Mouse (Mus musculus): ENCODE results near the gene Ovca2. TPM values are rescaled to one million over a fixed set of nuclear protein-coding genes. Genes with fewer than 3 reads are reported as not detected.
A peak's percentile ranks its signal among the peaks of the same experiment; 100 is the strongest.

Gene Ovca2
- polyA plus RNA-seq, 1 experiment from 2014 or later, result 23.9 TPM

GRCm38 (mm10) chr11:75212031-75212667, 33.5 kb upstream of the Ovca2 start:
- Histone ChIP-seq H3K4me2 (ENCODE audit: low read depth, low read length) (no peak overlapping the region), H3K27ac (ENCODE audit: low read length) (peak overlapping the region; percentile 43), H3K36me3 (ENCODE audit: control insufficient read depth, insufficient read depth, low read length) (no peaks in the 10 kb centered on the region), H3K9ac (ENCODE audit: low read depth, low read length) (no peak overlapping the region), H3K27me3 (replicated peaks; ENCODE audit: control insufficient read depth, insufficient read depth, low read length) (no peaks in the 10 kb centered on the region), H3K4me1 (ENCODE audit: control insufficient read depth, insufficient read depth, low read length) (peaks cover 20% of the 10 kb centered on the region), H3K4me3 (ENCODE audit: low read length) (no peak overlapping the region), H3K9me3 (ENCODE audit: control insufficient read depth, low read length) (no peaks in the 10 kb centered on the region)
- 59% methylated on average over 8 of the region's 8 CpGs for WGBS
- ATAC-seq, result peak; percentile 6; the same call in 1 of the 2 replicates

GRCm38 (mm10) chr11:75210755-75211154, 32.1 kb upstream of the Ovca2 start:
- peaks cover 23% of the 10 kb centered on the region for H3K4me1 ChIP-seq (ENCODE audit: control insufficient read depth, insufficient read depth, low read length)
- H3K4me2 ChIP-seq (ENCODE audit: low read depth, low read length), result no peak overlapping the region
- no peak for ATAC-seq
- no peaks in the 10 kb centered on the region for H3K36me3 ChIP-seq (ENCODE audit: control insufficient read depth, insufficient read depth, low read length)
- no peaks in the 10 kb centered on the region for H3K27me3 ChIP-seq (replicated peaks; ENCODE audit: control insufficient read depth, insufficient read depth, low read length)
- H3K9me3 ChIP-seq (ENCODE audit: control insufficient read depth, low read length), result no peaks in the 10 kb centered on the region
- H3K9ac ChIP-seq (ENCODE audit: low read depth, low read length), result no peak overlapping the region
- 65% methylated on average over 6 of the region's 6 CpGs for WGBS
- no peak overlapping the region for H3K27ac ChIP-seq (ENCODE audit: low read length)
- H3K4me3 ChIP-seq (ENCODE audit: low read length), result no peak overlapping the region

GRCm38 (mm10) chr11:75210093-75210492, 31.5 kb upstream of the Ovca2 start:
- Histone ChIP-seq H3K4me2 (ENCODE audit: low read depth, low read length) (no peak overlapping the region), H3K36me3 (ENCODE audit: control insufficient read depth, insufficient read depth, low read length) (no peaks in the 10 kb centered on the region), H3K4me1 (ENCODE audit: control insufficient read depth, insufficient read depth, low read length) (peaks cover 23% of the 10 kb centered on the region), H3K27me3 (replicated peaks; ENCODE audit: control insufficient read depth, insufficient read depth, low read length) (no peaks in the 10 kb centered on the region), H3K9me3 (ENCODE audit: control insufficient read depth, low read length) (no peaks in the 10 kb centered on the region), H3K4me3 (ENCODE audit: low read length) (no peak overlapping the region), H3K27ac (ENCODE audit: low read length) (no peak overlapping the region), H3K9ac (ENCODE audit: low read depth, low read length) (no peak overlapping the region)
- WGBS, result 73% methylated on average over 4 of the region's 4 CpGs
- ATAC-seq, result no peak

DNA sequence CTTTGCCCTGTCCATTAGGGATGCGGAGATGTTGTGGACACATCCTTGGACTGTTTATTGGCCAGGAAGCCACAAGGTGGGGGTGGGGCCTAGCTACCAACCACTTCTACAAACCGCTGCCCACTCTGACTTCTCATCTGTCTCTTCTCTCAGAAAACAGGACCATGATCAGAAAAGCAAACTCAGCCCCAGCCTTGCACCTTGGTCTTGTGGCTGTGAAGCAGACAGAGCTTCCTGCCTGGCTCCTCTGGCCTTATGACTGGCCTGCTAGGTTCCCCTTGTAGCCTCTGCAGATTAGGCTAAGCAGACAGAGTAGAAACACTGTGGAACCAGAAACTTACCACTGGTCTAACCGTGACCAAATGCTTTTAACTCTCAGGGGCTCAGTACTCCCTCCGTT, 30.7 kb upstream of the Ovca2 start:
- H3K4me1 ChIP-seq (ENCODE audit: control insufficient read depth, insufficient read depth, low read length), result peaks cover 23% of the 10 kb centered on the region
- no peak overlapping the region for H3K4me3 ChIP-seq (ENCODE audit: low read length)
- no peaks in the 10 kb centered on the region for H3K27me3 ChIP-seq (replicated peaks; ENCODE audit: control insufficient read depth, insufficient read depth, low read length)
- no peaks in the 10 kb centered on the region for H3K9me3 ChIP-seq (ENCODE audit: control insufficient read depth, low read length)
- no peaks in the 10 kb centered on the region for H3K36me3 ChIP-seq (ENCODE audit: control insufficient read depth, insufficient read depth, low read length)
- no peak overlapping the region for H3K4me2 ChIP-seq (ENCODE audit: low read depth, low read length)
- H3K9ac ChIP-seq (ENCODE audit: low read depth, low read length), result no peak overlapping the region
- no peak overlapping the region for H3K27ac ChIP-seq (ENCODE audit: low read length)
- 75% methylated on average over 4 of the region's 4 CpGs for WGBS
- no peak for ATAC-seq

GRCm38 (mm10) chr11:75206347-75206746, 27.7 kb upstream of the Ovca2 start:
- Histone ChIP-seq H3K4me1 (ENCODE audit: control insufficient read depth, insufficient read depth, low read length) (peaks cover 4% of the 10 kb centered on the region; the same call in 1 of the 2 replicates), H3K27me3 (replicated peaks; ENCODE audit: control insufficient read depth, insufficient read depth, low read length) (no peaks in the 10 kb centered on the region), H3K36me3 (ENCODE audit: control insufficient read depth, insufficient read depth, low read length) (no peaks in the 10 kb centered on the region), H3K9me3 (ENCODE audit: control insufficient read depth, low read length) (no peaks in the 10 kb centered on the region), H3K9ac (ENCODE audit: low read depth, low read length) (no peak overlapping the region), H3K4me3 (ENCODE audit: low read length) (no peak overlapping the region), H3K27ac (ENCODE audit: low read length) (0 out of 2 replicates have a peak overlapping the region, but pooled peaks have one; percentile 20), H3K4me2 (ENCODE audit: low read depth, low read length) (0 out of 2 replicates have a peak overlapping the region, but pooled peaks have one; percentile 7)
- peak; percentile 65 for ATAC-seq
- 59% methylated on average over 4 of the region's 4 CpGs for WGBS

GRCm38 (mm10) chr11:75204472-75204871, 25.8 kb upstream of the Ovca2 start:
- ATAC-seq, result no peak
- no peaks in the 10 kb centered on the region; the same call in 1 of the 2 replicates for H3K27me3 ChIP-seq (replicated peaks; ENCODE audit: control insufficient read depth, insufficient read depth, low read length)
- no peak overlapping the region for H3K9ac ChIP-seq (ENCODE audit: low read depth, low read length)
- H3K27ac ChIP-seq (ENCODE audit: low read length), result no peak overlapping the region
- no peak overlapping the region for H3K4me3 ChIP-seq (ENCODE audit: low read length)
- peaks cover 4% of the 10 kb centered on the region; the same call in 1 of the 2 replicates for H3K4me1 ChIP-seq (ENCODE audit: control insufficient read depth, insufficient read depth, low read length)
- H3K9me3 ChIP-seq (ENCODE audit: control insufficient read depth, low read length), result no peaks in the 10 kb centered on the region
- WGBS, result 59% methylated on average over 9 of the region's 9 CpGs
- no peak overlapping the region for H3K4me2 ChIP-seq (ENCODE audit: low read depth, low read length)
- H3K36me3 ChIP-seq (ENCODE audit: control insufficient read depth, insufficient read depth, low read length), result no peaks in the 10 kb centered on the region

DNA sequence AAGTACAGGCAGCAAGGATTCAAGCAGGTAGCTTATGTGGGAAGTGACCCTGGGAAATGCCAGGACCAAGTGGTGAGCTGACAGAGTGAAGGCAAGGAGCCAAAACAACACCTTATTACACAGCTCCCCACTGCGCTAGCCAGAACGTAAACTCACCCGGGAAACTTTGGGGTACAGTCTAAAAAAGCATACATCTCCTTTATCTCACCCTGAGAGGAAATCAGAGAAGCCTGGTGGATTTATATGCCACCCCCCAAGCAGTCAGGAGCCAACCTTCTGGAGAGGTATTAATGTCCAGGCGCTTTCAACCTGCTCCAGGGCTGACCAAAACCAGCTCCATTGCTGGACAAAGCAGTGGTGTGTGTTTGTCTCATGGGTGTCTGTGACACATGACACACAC, 25.3 kb upstream of the Ovca2 start:
- no peaks in the 10 kb centered on the region for H3K9me3 ChIP-seq (ENCODE audit: control insufficient read depth, low read length)
- H3K27ac ChIP-seq (ENCODE audit: low read length), result no peak overlapping the region
- no peaks in the 10 kb centered on the region; the same call in 1 of the 2 replicates for H3K27me3 ChIP-seq (replicated peaks; ENCODE audit: control insufficient read depth, insufficient read depth, low read length)
- no peak overlapping the region for H3K4me3 ChIP-seq (ENCODE audit: low read length)
- H3K36me3 ChIP-seq (ENCODE audit: control insufficient read depth, insufficient read depth, low read length), result no peaks in the 10 kb centered on the region
- 85% methylated on average over 4 of the region's 4 CpGs for WGBS
- peaks cover 4% of the 10 kb centered on the region; the same call in 1 of the 2 replicates for H3K4me1 ChIP-seq (ENCODE audit: control insufficient read depth, insufficient read depth, low read length)
- no peak overlapping the region for H3K9ac ChIP-seq (ENCODE audit: low read depth, low read length)
- H3K4me2 ChIP-seq (ENCODE audit: low read depth, low read length), result no peak overlapping the region
- ATAC-seq, result no peak

- 51% methylated on average over 8 of the region's 8 CpGs for WGBS
- Histone ChIP-seq H3K4me3 (ENCODE audit: low read length) (no peak overlapping the region), H3K9me3 (ENCODE audit: control insufficient read depth, low read length) (no peaks in the 10 kb centered on the region), H3K4me2 (ENCODE audit: low read depth, low read length) (no peak overlapping the region), H3K9ac (ENCODE audit: low read depth, low read length) (no peak overlapping the region), H3K27ac (ENCODE audit: low read length) (no peak overlapping the region), H3K4me1 (ENCODE audit: control insufficient read depth, insufficient read depth, low read length) (peaks cover 4% of the 10 kb centered on the region; the same call in 1 of the 2 replicates), H3K36me3 (ENCODE audit: control insufficient read depth, insufficient read depth, low read length) (no peaks in the 10 kb centered on the region), H3K27me3 (replicated peaks; ENCODE audit: control insufficient read depth, insufficient read depth, low read length) (no peaks in the 10 kb centered on the region; the same call in 1 of the 2 replicates)
- ATAC-seq, result no peak
Observed at GRCm38 (mm10) chr11:75201721-75202120, 23.1 kb upstream of the Ovca2 start.

DNA sequence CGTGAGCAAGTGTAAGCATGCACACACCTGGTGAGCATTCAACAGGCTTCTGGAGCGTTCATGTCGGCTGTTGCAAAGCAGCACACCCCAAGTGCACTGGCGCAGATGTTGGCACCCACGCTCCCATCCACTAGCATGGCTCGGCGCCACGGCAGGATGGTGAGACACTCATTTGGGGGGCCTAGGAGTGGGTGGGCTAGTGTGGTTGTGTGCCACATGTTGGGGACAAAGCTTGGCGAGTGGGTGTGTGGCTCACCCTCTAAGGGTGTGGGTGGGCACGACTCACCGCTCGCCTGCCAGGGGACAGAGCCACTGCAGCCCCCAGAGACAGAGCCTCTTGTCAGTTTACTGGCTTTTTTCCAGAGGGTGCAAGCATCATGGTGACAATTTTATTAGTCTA, 22.3 kb upstream of the Ovca2 start:
- H3K9me3 ChIP-seq (ENCODE audit: control insufficient read depth, low read length), result no peaks in the 10 kb centered on the region
- ATAC-seq, result no peak
- WGBS, result 86% methylated on average over 12 of the region's 12 CpGs

More for the DNA sequence above, 22.3 kb upstream of the Ovca2 start:
- H3K36me3 ChIP-seq (ENCODE audit: control insufficient read depth, insufficient read depth, low read length), result no peaks in the 10 kb centered on the region
- no peak overlapping the region for H3K9ac ChIP-seq (ENCODE audit: low read depth, low read length)
- H3K27ac ChIP-seq (ENCODE audit: low read length), result no peak overlapping the region
- H3K4me3 ChIP-seq (ENCODE audit: low read length), result no peak overlapping the region
- peaks cover 1% of the 10 kb centered on the region; the same call in 1 of the 2 replicates for H3K4me1 ChIP-seq (ENCODE audit: control insufficient read depth, insufficient read depth, low read length)
- H3K27me3 ChIP-seq (replicated peaks; ENCODE audit: control insufficient read depth, insufficient read depth, low read length), result peaks cover 5% of the 10 kb centered on the region
- no peak overlapping the region for H3K4me2 ChIP-seq (ENCODE audit: low read depth, low read length)
